Mouse (Mus musculus) neural tube, embryonic 15.5 days (tissue): Measurements from ENCODE around the gene 4921536K21Rik. TPM values are rescaled to one million over a fixed set of nuclear protein-coding genes. Genes with fewer than 3 reads are reported as not detected.

Experiments used
- ATAC-seq: fragments of 200-750 bp; cut with Nextera tagmentation; 2 replicates; pipeline ENCODE4 v1.8.0; 2017; ENCODE audit warnings: mild to moderate bottlenecking, moderate TSS enrichment, moderate library complexity; ENCODE audit not compliant: low FRiP score
- H3K27ac ChIP-seq: fragments of 300-500 bp; sonication (generic); replicated peaks from 2 replicates; pipeline ENCODE4 v1.5.1; 2015; ENCODE audit warnings: mild to moderate bottlenecking, inconsistent platforms
- H3K27me3 ChIP-seq: fragments of 300-500 bp; sonication (generic); replicated peaks from 2 replicates; pipeline ENCODE4 v1.6.1; 2015; ENCODE audit warnings: inconsistent platforms
- H3K36me3 ChIP-seq: fragments of 300-500 bp; sonication (generic); 2 replicates; pipeline ENCODE4 v1.6.1; 2015; ENCODE audit warnings: inconsistent platforms
- H3K4me1 ChIP-seq: fragments of 300-500 bp; sonication (generic); 2 replicates; pipeline ENCODE4 v1.6.1; 2015; ENCODE audit warnings: inconsistent platforms
- H3K4me2 ChIP-seq: fragments of 300-500 bp; sonication (generic); 2 replicates; pipeline ENCODE4 v1.6.1; 2015; ENCODE audit warnings: inconsistent platforms, mild to moderate bottlenecking, moderate library complexity
- H3K4me3 ChIP-seq: fragments of 300-500 bp; sonication (generic); replicated peaks from 2 replicates; pipeline ENCODE4 v1.5.1; 2015; ENCODE audit warnings: mild to moderate bottlenecking, inconsistent platforms
- H3K9ac ChIP-seq: fragments of 300-500 bp; sonication (generic); replicated peaks from 2 replicates; pipeline ENCODE4 v1.6.1; 2015; ENCODE audit warnings: mild to moderate bottlenecking, inconsistent platforms
- H3K9me3 ChIP-seq: fragments of 300-500 bp; sonication (generic); replicated peaks from 2 replicates; pipeline ENCODE4 v1.6.1; 2016; ENCODE audit warnings: inconsistent platforms
- WGBS: fragments of 180-500 bp; shearing (Covaris S2); methylation state at CpG from one replicate; pipeline ENCODE4 v1.1.7; 2015; ENCODE audit warnings: mixed read lengths; 5-methylcytosine and 5-hydroxymethylcytosine counted together
- polyA plus RNA-seq: library from polyadenylated mRNA; unstranded; fragments of >200 nt; fragmentation: Nextera tagmentation; extraction: Ambion mirVana; gene quantifications from 2 replicates; pipeline ENCODE4 v1.2.1, GENCODE M21; 2015

4921536K21Rik gene
- polyA plus RNA-seq, result 0.38 and 0.49 TPM in 2 replicates

GRCm38 (mm10) chr11:3894406-3895281 lies at the start of gene 4921536K21Rik, which contains the start of gene Dusp18:
Gene 4921536K21Rik (minus strand): TSS chr11:3895098.
Gene Dusp18 (plus strand): TSS chr11:3895240.
- Histone ChIP-seq H3K36me3 (peaks cover 24% of the 10 kb centered on the region), H3K4me2 (peak within 1 kb of the TSS; percentile 70), H3K4me1 (peaks cover 14% of the 10 kb centered on the region), H3K27ac (peak within 1 kb of the TSS; percentile 71), H3K4me3 (peak within 1 kb of the TSS; percentile 48), H3K27me3 (no peaks in the 10 kb centered on the region; the same call in 1 of the 2 replicates), H3K9ac (peak within 1 kb of the TSS; percentile 49), H3K9me3 (no peaks in the 10 kb centered on the region)
- 2% methylated on average over 46 of the region's 46 CpGs for WGBS
- ATAC-seq, result peak; percentile 98

GRCm38 (mm10) chr11:3941371-3941770 lies 46.5 kb upstream of the 4921536K21Rik start:
- WGBS, result 91% methylated on average over 7 of the region's 7 CpGs
- ATAC-seq, result no peak
- no peak overlapping the region for H3K4me3 ChIP-seq

GRCm38 (mm10) chr11:3937321-3937874 lies 42.5 kb upstream of the 4921536K21Rik start:
- ATAC-seq, result no peak
- no peak overlapping the region for H3K27ac ChIP-seq
- H3K4me1 ChIP-seq, result peaks cover 2% of the 10 kb centered on the region; the same call in 1 of the 2 replicates
- H3K36me3 ChIP-seq, result no peaks in the 10 kb centered on the region
- no peak overlapping the region for H3K4me3 ChIP-seq
- H3K9ac ChIP-seq, result no peak overlapping the region
- 84% methylated on average over 13 of the region's 13 CpGs for WGBS
- no peak overlapping the region for H3K4me2 ChIP-seq
- H3K9me3 ChIP-seq, result no peaks in the 10 kb centered on the region
- H3K27me3 ChIP-seq, result no peaks in the 10 kb centered on the region

More at GRCm38 (mm10) chr11:3941371-3941770, 46.5 kb upstream of the 4921536K21Rik start:
- Histone ChIP-seq H3K4me1 (no peaks in the 10 kb centered on the region), H3K9me3 (no peaks in the 10 kb centered on the region), H3K4me2 (no peak overlapping the region), H3K27ac (no peak overlapping the region), H3K36me3 (no peaks in the 10 kb centered on the region), H3K27me3 (peaks cover 3% of the 10 kb centered on the region; the same call in 1 of the 2 replicates), H3K9ac (no peak overlapping the region)

GRCm38 (mm10) chr11:3936318-3936717 lies 41.4 kb upstream of the 4921536K21Rik start:
- H3K27ac ChIP-seq, result no peak overlapping the region
- H3K4me3 ChIP-seq, result no peak overlapping the region
- 80% methylated on average over 3 of the region's 3 CpGs for WGBS
- H3K9me3 ChIP-seq, result no peaks in the 10 kb centered on the region
- no peaks in the 10 kb centered on the region for H3K36me3 ChIP-seq
- H3K27me3 ChIP-seq, result no peaks in the 10 kb centered on the region
- H3K4me1 ChIP-seq, result peaks cover 10% of the 10 kb centered on the region
- ATAC-seq, result no peak
- H3K9ac ChIP-seq, result no peak overlapping the region
- H3K4me2 ChIP-seq, result no peak overlapping the region

GRCm38 (mm10) chr11:3935135-3935534 lies 40.2 kb upstream of the 4921536K21Rik start:
- ATAC-seq, result no peak
- 74% methylated on average over 4 of the region's 4 CpGs for WGBS

GRCm38 (mm10) chr11:3933756-3934285 lies 38.9 kb upstream of the 4921536K21Rik start:
- no peak overlapping the region for H3K9ac ChIP-seq
- 94% methylated on average over 9 of the region's 9 CpGs for WGBS
- no peak for ATAC-seq
- H3K36me3 ChIP-seq, result no peaks in the 10 kb centered on the region
- H3K4me1 ChIP-seq, result peaks cover 17% of the 10 kb centered on the region
- no peak overlapping the region for H3K4me3 ChIP-seq
- H3K27ac ChIP-seq, result no peak overlapping the region
- H3K4me2 ChIP-seq, result no peak overlapping the region
- H3K9me3 ChIP-seq, result no peaks in the 10 kb centered on the region
- no peaks in the 10 kb centered on the region for H3K27me3 ChIP-seq

More at GRCm38 (mm10) chr11:3935135-3935534, 40.2 kb upstream of the 4921536K21Rik start:
- Histone ChIP-seq H3K9me3 (no peaks in the 10 kb centered on the region), H3K36me3 (no peaks in the 10 kb centered on the region), H3K4me1 (peaks cover 17% of the 10 kb centered on the region), H3K4me2 (no peak overlapping the region), H3K4me3 (no peak overlapping the region), H3K9ac (no peak overlapping the region), H3K27me3 (no peaks in the 10 kb centered on the region), H3K27ac (no peak overlapping the region)

GRCm38 (mm10) chr11:3931511-3932211 lies 36.8 kb upstream of the 4921536K21Rik start, which contains the start of gene Tcn2:
Gene Tcn2 (minus strand): TSS chr11:3932159.
- 0 out of 2 replicates have a peak, but pooled peaks cover 2% of the 10 kb centered on the region for H3K36me3 ChIP-seq
- no peaks in the 10 kb centered on the region for H3K9me3 ChIP-seq
- peak within 1 kb of the TSS; percentile 26 for H3K9ac ChIP-seq
- peaks cover 17% of the 10 kb centered on the region for H3K4me1 ChIP-seq
- under 1% methylated on average over 20 of the region's 26 CpGs for WGBS
- H3K4me3 ChIP-seq, result peak within 1 kb of the TSS; percentile 48
- H3K27ac ChIP-seq, result no peak within 1 kb of the TSS
- no peaks in the 10 kb centered on the region for H3K27me3 ChIP-seq
- ATAC-seq, result peak; percentile 58; the same call in 1 of the 2 replicates
- H3K4me2 ChIP-seq, result peak within 1 kb of the TSS; percentile 84

GRCm38 (mm10) chr11:3930931-3931330 lies 36.0 kb upstream of the 4921536K21Rik start:
- no peak for ATAC-seq
- peak overlapping the region; percentile 26; the same call in 1 of the 2 replicates for H3K9ac ChIP-seq
- 27% methylated on average over 6 of the region's 6 CpGs for WGBS

GRCm38 (mm10) chr11:3930019-3930418 lies 35.1 kb upstream of the 4921536K21Rik start:
- no peaks in the 10 kb centered on the region for H3K9me3 ChIP-seq
- no peak for ATAC-seq
- 89% methylated on average over 4 of the region's 4 CpGs for WGBS

More at GRCm38 (mm10) chr11:3930931-3931330, 36.0 kb upstream of the 4921536K21Rik start:
- H3K4me3 ChIP-seq, result peak overlapping the region; percentile 48
- H3K4me1 ChIP-seq, result peaks cover 17% of the 10 kb centered on the region
- H3K27me3 ChIP-seq, result no peaks in the 10 kb centered on the region
- no peak overlapping the region for H3K27ac ChIP-seq
- peak overlapping the region; percentile 84 for H3K4me2 ChIP-seq
- H3K9me3 ChIP-seq, result no peaks in the 10 kb centered on the region
- 0 out of 2 replicates have a peak, but pooled peaks cover 9% of the 10 kb centered on the region for H3K36me3 ChIP-seq

GRCm38 (mm10) chr11:3925916-3926315 lies 31.0 kb upstream of the 4921536K21Rik start:
- Histone ChIP-seq H3K36me3 (peaks cover 23% of the 10 kb centered on the region), H3K9me3 (no peaks in the 10 kb centered on the region), H3K27me3 (no peaks in the 10 kb centered on the region), H3K4me1 (peaks cover 3% of the 10 kb centered on the region), H3K4me3 (no peak overlapping the region), H3K27ac (no peak overlapping the region), H3K9ac (no peak overlapping the region), H3K4me2 (no peak overlapping the region)
- 94% methylated on average over 10 of the region's 10 CpGs for WGBS
- ATAC-seq, result no peak

More at GRCm38 (mm10) chr11:3930019-3930418, 35.1 kb upstream of the 4921536K21Rik start:
- Histone ChIP-seq H3K27me3 (no peaks in the 10 kb centered on the region), H3K4me1 (peaks cover 17% of the 10 kb centered on the region), H3K4me2 (no peak overlapping the region), H3K27ac (no peak overlapping the region), H3K9ac (no peak overlapping the region), H3K4me3 (no peak overlapping the region), H3K36me3 (0 out of 2 replicates have a peak, but pooled peaks cover 9% of the 10 kb centered on the region)

- H3K9me3 ChIP-seq, result no peaks in the 10 kb centered on the region
- WGBS, result 97% methylated on average over 6 of the region's 6 CpGs
Measured at GRCm38 (mm10) chr11:3922731-3923130, 27.8 kb upstream of the 4921536K21Rik start.

More at GRCm38 (mm10) chr11:3922731-3923130, 27.8 kb upstream of the 4921536K21Rik start:
- Histone ChIP-seq H3K27me3 (no peaks in the 10 kb centered on the region), H3K36me3 (peaks cover 23% of the 10 kb centered on the region), H3K9ac (no peak overlapping the region), H3K27ac (no peak overlapping the region), H3K4me1 (no peaks in the 10 kb centered on the region), H3K4me2 (no peak overlapping the region), H3K4me3 (no peak overlapping the region)
- no peak for ATAC-seq
